Mouse (Mus musculus) retina, adult 2 months (tissue): ENCODE measurements around the gene Zfp385a.
"Not testable (repeated sequence)": the region's sequence is repeated elsewhere in the genome, so short reads cannot be mapped to it uniquely, and the experiment has no call there.

ENCODE experiments used
- DNase-seq: peaks from one replicate; pipeline ENCODE4 v3.0.0-alpha.2; 2012; ENCODE audit warnings: low read depth, low spot score

The Zfp385a gene

DNA sequence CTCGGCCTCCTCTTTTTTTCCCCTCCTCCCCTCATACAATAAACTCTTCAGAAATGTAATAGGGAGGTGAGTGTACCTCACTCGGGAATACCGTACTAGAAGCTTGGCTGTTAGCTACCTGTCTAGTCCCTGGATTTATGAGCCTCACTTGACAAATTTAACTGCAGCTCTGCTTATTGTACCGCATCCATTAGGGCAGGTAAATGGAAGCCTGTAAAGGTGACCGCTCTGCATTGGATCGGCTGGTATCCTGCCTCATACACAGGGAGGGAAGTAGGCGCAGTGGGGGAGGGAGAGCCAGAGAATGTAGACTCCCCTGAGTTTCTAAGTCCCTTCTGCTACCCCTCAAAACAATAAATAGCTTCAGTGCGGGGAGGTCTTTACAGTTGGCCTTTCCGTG, 49.0 kb downstream of the Zfp385a start:
- no peak for DNase-seq

GRCm38 (mm10) chr15:103290417-103290816, 49.5 kb downstream of the Zfp385a start:
- no peak for DNase-seq

DNA sequence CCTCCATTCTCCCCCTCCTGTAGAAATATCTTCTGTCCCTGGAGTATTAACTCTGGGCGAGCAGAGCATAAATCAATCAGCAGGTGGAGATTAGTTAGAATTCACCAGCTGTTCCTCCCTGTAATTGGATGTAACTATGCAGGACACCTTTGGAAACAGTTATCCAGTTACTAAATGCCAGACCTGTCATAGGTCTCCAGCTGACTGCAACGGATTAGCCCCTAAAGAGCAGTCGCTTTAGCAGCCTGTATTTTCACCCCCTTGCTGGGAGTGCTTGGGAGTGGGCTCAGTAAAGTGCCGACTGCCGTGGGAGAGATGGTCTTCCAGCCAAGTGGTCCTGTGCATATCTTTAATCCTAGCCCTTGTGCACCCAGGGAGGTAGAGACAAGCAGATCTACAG, 50.3 kb downstream of the Zfp385a start:
- DNase-seq: no peak

- DNase-seq: no peak
These were observed 54.0 kb downstream of the Zfp385a start for GRCm38 (mm10) chr15:103285778-103286417.

- no peak for DNase-seq
These were observed 55.2 kb downstream of the Zfp385a start for GRCm38 (mm10) chr15:103284647-103285046.

DNA sequence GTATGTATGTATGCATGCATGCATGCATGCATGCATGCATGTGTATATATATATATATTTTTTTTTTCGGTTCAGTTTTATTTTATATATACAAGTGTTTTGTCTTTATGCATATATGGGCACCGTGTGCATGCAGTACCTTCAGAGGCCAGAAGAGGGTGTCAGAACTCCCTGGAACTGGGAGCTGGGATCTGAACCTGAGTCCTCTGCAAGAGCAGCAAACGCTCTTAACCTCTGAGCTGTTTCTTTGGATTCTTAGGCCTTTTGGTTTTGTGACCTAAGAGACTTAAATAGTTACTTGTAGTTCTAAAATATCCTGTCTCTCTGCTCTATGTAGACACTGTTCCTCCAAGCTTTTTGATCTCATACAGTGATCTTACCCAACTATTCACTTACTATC, 55.8 kb downstream of the Zfp385a start:
- no peak for DNase-seq

DNA sequence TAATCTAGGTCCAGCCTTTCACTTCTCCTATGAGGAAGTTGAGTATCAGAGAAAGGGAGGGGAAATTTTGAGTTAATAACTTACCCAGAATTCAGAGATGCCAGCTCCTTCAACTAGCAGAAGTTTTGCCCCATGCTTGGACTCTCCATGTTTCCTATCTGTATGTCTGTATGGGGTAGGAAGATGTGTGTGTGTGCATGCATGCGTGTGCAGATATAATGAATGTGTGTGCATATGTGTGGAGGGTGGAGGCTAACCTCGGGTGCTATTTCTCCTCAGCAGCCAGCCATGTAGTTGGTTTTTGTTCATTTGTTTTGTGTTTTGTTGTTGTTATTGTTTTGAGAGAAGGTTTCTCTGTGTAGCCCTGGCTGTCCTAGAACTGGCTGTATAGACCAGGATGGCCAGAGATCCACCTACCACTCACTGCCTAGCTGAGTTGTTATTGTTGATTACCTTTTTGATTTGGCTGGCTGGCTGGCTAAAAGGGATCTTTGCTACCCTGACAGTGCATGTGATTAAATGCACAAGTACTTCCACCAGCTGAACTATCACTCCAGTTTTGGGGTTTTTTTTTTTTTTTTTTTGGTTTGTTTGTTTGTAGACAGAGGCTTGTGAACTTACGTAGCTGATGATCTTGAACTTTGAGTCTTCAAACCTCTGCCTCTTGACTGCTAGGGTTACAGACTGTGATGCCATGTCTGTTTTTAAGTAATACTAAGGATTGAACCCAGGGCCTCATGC, 58.3 kb downstream of the Zfp385a start:
- DNase-seq: no peak

GRCm38 (mm10) chr15:103280817-103281464, 59.0 kb downstream of the Zfp385a start:
- DNase-seq: no peak

DNA sequence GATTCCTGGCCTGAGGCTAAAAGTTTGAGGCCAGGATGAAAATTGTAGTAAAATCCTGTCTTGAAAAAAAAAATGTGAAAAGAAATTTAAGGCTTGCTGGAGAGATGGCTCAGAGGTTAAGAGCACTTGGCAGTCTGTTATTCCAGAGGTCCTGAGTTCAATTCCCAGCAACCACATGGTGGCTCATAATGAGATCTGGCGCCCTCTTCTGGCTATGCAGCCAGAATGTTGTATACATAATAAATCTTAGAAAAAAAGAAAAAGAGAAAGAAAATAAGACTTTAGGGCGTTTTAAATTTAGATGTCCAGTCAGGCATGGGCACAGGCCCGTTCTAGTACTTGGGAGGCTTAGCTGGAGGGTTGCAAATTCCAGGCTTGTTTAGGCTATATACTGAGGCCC, 60.1 kb downstream of the Zfp385a start:
- DNase-seq: no peak

DNA sequence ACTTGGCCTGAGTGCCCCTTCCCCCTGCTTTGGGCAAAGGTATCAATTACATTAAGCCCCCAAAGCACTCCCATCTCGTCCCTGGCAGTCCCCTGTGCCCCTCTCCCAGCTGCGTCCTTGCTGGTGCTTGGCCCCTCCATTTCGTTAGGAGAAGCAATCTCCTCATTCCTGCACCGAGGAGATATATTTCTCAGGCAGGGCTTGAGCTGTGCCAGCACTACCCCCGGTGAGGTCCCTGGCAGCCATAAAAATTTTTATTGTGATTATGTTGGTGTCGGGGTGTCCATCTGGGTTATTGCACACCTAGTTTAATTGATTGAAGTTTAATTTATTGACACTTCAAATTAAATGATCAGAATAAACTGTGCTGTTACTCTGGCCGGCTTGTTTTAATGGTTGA, 61.9 kb downstream of the Zfp385a start:
- no peak for DNase-seq

- not testable (repeated sequence) for DNase-seq
These were observed 64.0 kb downstream of the Zfp385a start for GRCm38 (mm10) chr15:103275943-103276342.

DNA sequence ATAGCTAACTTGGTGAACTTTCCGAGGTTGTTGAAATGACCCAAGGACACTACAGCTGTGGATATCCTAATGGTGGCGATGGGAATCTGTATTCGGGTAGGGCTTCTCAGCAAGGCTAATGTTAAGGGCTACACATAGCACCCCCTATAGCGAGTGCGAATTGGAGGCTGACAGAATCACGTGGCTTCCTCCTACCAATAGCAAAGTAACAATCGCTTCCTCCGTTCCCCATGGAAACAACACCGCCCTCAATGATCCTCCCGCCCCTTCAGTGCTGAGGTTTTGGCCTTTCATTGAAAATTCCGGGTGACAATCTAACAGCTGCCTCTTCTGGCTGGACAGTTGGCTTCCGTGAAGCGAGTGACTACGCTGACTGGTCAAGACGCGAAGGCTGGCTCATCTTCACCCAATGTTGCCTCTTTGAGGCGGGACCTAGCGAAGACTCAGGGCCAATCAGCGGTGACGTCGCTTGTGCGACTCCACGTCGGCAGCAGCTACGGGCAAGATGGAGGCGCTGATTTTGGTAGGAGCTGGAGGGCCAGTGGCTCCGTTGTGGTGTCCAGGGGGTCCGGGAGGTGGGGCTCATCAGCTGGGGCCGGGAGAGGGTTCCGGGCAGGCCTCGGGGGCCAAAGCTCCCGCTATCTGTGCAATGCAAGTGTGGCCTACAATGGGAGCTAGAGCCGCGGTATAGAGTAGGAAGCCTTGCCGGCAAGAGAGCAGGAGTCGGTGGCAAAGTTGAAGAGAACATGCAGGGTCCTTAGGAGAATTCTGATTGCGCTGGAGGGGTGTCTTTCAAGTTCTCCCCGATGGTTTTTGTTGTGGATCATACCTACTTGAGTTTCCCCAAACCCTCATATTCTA, 67.2 kb downstream of the Zfp385a start, which contains the start of gene Copz1:
TSS of gene Copz1 (plus strand) at position 296 of the 861 bp plus-strand sequence.
- peak; percentile 93 for DNase-seq

- DNase-seq: no peak
These were observed 71.0 kb downstream of the Zfp385a start for GRCm38 (mm10) chr15:103268903-103269302.

DNA sequence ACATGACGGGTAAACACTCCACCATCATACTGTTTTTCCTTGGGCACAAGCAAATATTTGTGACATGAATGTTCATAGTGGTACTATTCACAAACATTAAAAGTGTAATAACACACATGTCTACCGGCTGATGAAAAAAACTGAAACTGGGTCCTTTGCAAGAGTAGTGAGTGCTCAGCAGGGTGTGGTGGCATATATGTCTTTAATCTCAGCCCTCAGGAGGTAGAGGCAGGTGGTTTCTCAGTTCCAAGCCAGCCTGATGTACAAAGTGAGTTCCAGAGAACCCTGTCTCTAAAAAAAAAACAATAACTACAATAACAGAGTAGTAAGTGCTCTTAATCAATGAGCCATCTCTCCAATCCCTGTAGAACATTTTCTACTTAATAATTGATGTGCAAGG, 75.1 kb downstream of the Zfp385a start:
- no peak for DNase-seq
